Mouse (Mus musculus) limb, embryonic 15.5 days (tissue): ENCODE data around the gene Ovca2. TPM values are rescaled to one million over a fixed set of nuclear protein-coding genes. Genes with fewer than 3 reads are reported as not detected.
A peak's percentile ranks its signal among the peaks of the same experiment; 100 is the strongest.

ENCODE experiments used
- ATAC-seq: fragments of 200-750 bp; cut with Nextera tagmentation; 2 replicates; pipeline ENCODE4 v1.8.0; 2017; ENCODE audit warnings: low read depth, moderate TSS enrichment; ENCODE audit not compliant: insufficient number of reproducible peaks, low FRiP score, low TSS enrichment
- H3K27ac ChIP-seq: fragments of 300-500 bp; sonication (generic); 2 replicates; pipeline ENCODE4 v1.5.1; 2015; ENCODE audit warnings: moderate library complexity, mild to moderate bottlenecking, inconsistent platforms
- H3K27me3 ChIP-seq: fragments of 300-500 bp; sonication (generic); 2 replicates; pipeline ENCODE4 v1.6.1; 2015; ENCODE audit warnings: inconsistent platforms
- H3K36me3 ChIP-seq: fragments of 300-500 bp; sonication (generic); 2 replicates; pipeline ENCODE4 v1.6.1; 2015; ENCODE audit warnings: inconsistent platforms
- H3K4me1 ChIP-seq: fragments of 300-500 bp; sonication (generic); 2 replicates; pipeline ENCODE4 v1.6.1; 2015; ENCODE audit warnings: inconsistent platforms
- H3K4me2 ChIP-seq: fragments of 300-500 bp; sonication (generic); 2 replicates; pipeline ENCODE4 v1.6.1; 2015; ENCODE audit warnings: mild to moderate bottlenecking, inconsistent platforms
- H3K4me3 ChIP-seq: fragments of 300-500 bp; sonication (generic); 2 replicates; pipeline ENCODE4 v1.5.1; 2015; ENCODE audit warnings: mild to moderate bottlenecking, inconsistent platforms
- H3K9ac ChIP-seq: fragments of 300-500 bp; sonication (generic); 2 replicates; pipeline ENCODE4 v1.6.1; 2015; ENCODE audit warnings: inconsistent platforms
- H3K9me3 ChIP-seq: fragments of 300-500 bp; sonication (generic); 2 replicates; pipeline ENCODE4 v1.6.1; 2016; ENCODE audit warnings: inconsistent platforms
- WGBS: fragments of 180-500 bp; shearing (Covaris S2); methylation state at CpG from one replicate; pipeline ENCODE4 v1.1.7; 2015; 5-methylcytosine and 5-hydroxymethylcytosine counted together
- polyA plus RNA-seq: library from polyadenylated mRNA; unstranded; fragments of >200 nt; fragmentation: Nextera tagmentation; extraction: Ambion mirVana; gene quantifications from 2 replicates; pipeline ENCODE4 v1.2.1, GENCODE M21; 2015

Ovca2 gene
- polyA plus RNA-seq, 1 experiment from 2014 or later = 23.3 TPM

GRCm38 (mm10) chr11:75167643-75168589 lies 10.7 kb downstream of the Ovca2 start:
- peak overlapping the region; percentile 65 for H3K9ac ChIP-seq
- H3K27ac ChIP-seq = peak overlapping the region; percentile 92
- peaks cover 79% of the 10 kb centered on the region for H3K27me3 ChIP-seq
- peaks cover 92% of the 10 kb centered on the region for H3K4me1 ChIP-seq
- H3K36me3 ChIP-seq = peaks cover 26% of the 10 kb centered on the region
- H3K9me3 ChIP-seq = no peaks in the 10 kb centered on the region
- WGBS = 7% methylated on average over 55 of the region's 63 CpGs
- ATAC-seq = no peak
- peak overlapping the region; percentile 71 for H3K4me3 ChIP-seq
- H3K4me2 ChIP-seq = peak overlapping the region; percentile 93

- H3K9ac ChIP-seq = peak overlapping the region; percentile 65
- H3K27me3 ChIP-seq = peaks cover 70% of the 10 kb centered on the region
- WGBS = 7% methylated on average over 68 of the region's 68 CpGs
- peak overlapping the region; percentile 93 for H3K4me2 ChIP-seq
- no peaks in the 10 kb centered on the region for H3K9me3 ChIP-seq
- ATAC-seq = no peak
- peaks cover 34% of the 10 kb centered on the region for H3K36me3 ChIP-seq
- peaks cover 89% of the 10 kb centered on the region for H3K4me1 ChIP-seq
- H3K27ac ChIP-seq = peak overlapping the region; percentile 92
- peak overlapping the region; percentile 71 for H3K4me3 ChIP-seq
Observed at GRCm38 (mm10) chr11:75166861-75167642, 11.6 kb downstream of the Ovca2 start.

- Histone ChIP-seq H3K27me3 (peaks cover 63% of the 10 kb centered on the region), H3K4me2 (peak overlapping the region; percentile 93), H3K27ac (peak overlapping the region; percentile 92), H3K4me3 (peak overlapping the region; percentile 71), H3K9me3 (no peaks in the 10 kb centered on the region), H3K4me1 (peaks cover 88% of the 10 kb centered on the region), H3K9ac (peak overlapping the region; percentile 65), H3K36me3 (peaks cover 40% of the 10 kb centered on the region)
- no peak for ATAC-seq
- 12% methylated on average over 55 of the region's 55 CpGs for WGBS
Observed at GRCm38 (mm10) chr11:75166193-75166842, 12.3 kb downstream of the Ovca2 start.

- no peak for ATAC-seq
- H3K9ac ChIP-seq = peak overlapping the region; percentile 65
- H3K27ac ChIP-seq = peak overlapping the region; percentile 92
- H3K4me1 ChIP-seq = peaks cover 85% of the 10 kb centered on the region
- WGBS = 9% methylated on average over 54 of the region's 54 CpGs
- peak overlapping the region; percentile 93 for H3K4me2 ChIP-seq
- no peaks in the 10 kb centered on the region for H3K9me3 ChIP-seq
- peaks cover 47% of the 10 kb centered on the region for H3K36me3 ChIP-seq
- peaks cover 56% of the 10 kb centered on the region for H3K27me3 ChIP-seq
- H3K4me3 ChIP-seq = peak overlapping the region; percentile 71
Observed at GRCm38 (mm10) chr11:75165441-75166192, 13.0 kb downstream of the Ovca2 start.

GRCm38 (mm10) chr11:75164750-75165149 lies 13.9 kb downstream of the Ovca2 start:
- Histone ChIP-seq H3K27me3 (peaks cover 47% of the 10 kb centered on the region), H3K4me3 (peak overlapping the region; percentile 71), H3K36me3 (peaks cover 56% of the 10 kb centered on the region), H3K27ac (peak overlapping the region; percentile 92; the same call in 1 of the 2 replicates), H3K4me2 (peak overlapping the region; percentile 93), H3K9ac (no peak overlapping the region), H3K4me1 (peaks cover 77% of the 10 kb centered on the region), H3K9me3 (no peaks in the 10 kb centered on the region)
- ATAC-seq = no peak
- WGBS = 20% methylated on average over 14 of the region's 15 CpGs

GRCm38 (mm10) chr11:75164051-75164450 lies 14.6 kb downstream of the Ovca2 start:
- no peaks in the 10 kb centered on the region for H3K9me3 ChIP-seq
- no peak for ATAC-seq
- peaks cover 73% of the 10 kb centered on the region for H3K4me1 ChIP-seq
- 76% methylated on average over 2 of the region's 2 CpGs for WGBS
- H3K9ac ChIP-seq = no peak overlapping the region
- peak overlapping the region; percentile 71; the same call in 1 of the 2 replicates for H3K4me3 ChIP-seq
- peak overlapping the region; percentile 14; the same call in 1 of the 2 replicates for H3K27ac ChIP-seq
- H3K4me2 ChIP-seq = peak overlapping the region; percentile 93; the same call in 1 of the 2 replicates
- peaks cover 45% of the 10 kb centered on the region for H3K27me3 ChIP-seq
- peaks cover 62% of the 10 kb centered on the region for H3K36me3 ChIP-seq

- H3K27ac ChIP-seq = peak overlapping the region; percentile 14
- WGBS = 73% methylated on average over 6 of the region's 6 CpGs
- H3K4me2 ChIP-seq = no peak overlapping the region
- peaks cover 72% of the 10 kb centered on the region for H3K4me1 ChIP-seq
- peaks cover 45% of the 10 kb centered on the region for H3K27me3 ChIP-seq
- no peak for ATAC-seq
- peaks cover 64% of the 10 kb centered on the region for H3K36me3 ChIP-seq
- 0 out of 2 replicates have a peak overlapping the region, but pooled peaks have one; percentile 14 for H3K9ac ChIP-seq
- H3K4me3 ChIP-seq = no peak overlapping the region
- H3K9me3 ChIP-seq = no peaks in the 10 kb centered on the region
Observed at GRCm38 (mm10) chr11:75163379-75163778, 15.3 kb downstream of the Ovca2 start.

GRCm38 (mm10) chr11:75162591-75163080 lies 16.0 kb downstream of the Ovca2 start:
- H3K4me3 ChIP-seq = no peak overlapping the region
- 86% methylated on average over 12 of the region's 12 CpGs for WGBS
- no peaks in the 10 kb centered on the region for H3K9me3 ChIP-seq
- 0 out of 2 replicates have a peak overlapping the region, but pooled peaks have one; percentile 14 for H3K9ac ChIP-seq
- peaks cover 64% of the 10 kb centered on the region for H3K36me3 ChIP-seq
- peak overlapping the region; percentile 33; the same call in 1 of the 2 replicates for H3K27ac ChIP-seq
- peaks cover 69% of the 10 kb centered on the region for H3K4me1 ChIP-seq
- H3K27me3 ChIP-seq = peaks cover 41% of the 10 kb centered on the region
- no peak for ATAC-seq
- no peak overlapping the region for H3K4me2 ChIP-seq

- no peak overlapping the region for H3K4me3 ChIP-seq
- H3K9ac ChIP-seq = 0 out of 2 replicates have a peak overlapping the region, but pooled peaks have one; percentile 0
- 59% methylated on average over 4 of the region's 4 CpGs for WGBS
- ATAC-seq = no peak
- H3K27me3 ChIP-seq = peaks cover 30% of the 10 kb centered on the region
- H3K4me1 ChIP-seq = peaks cover 68% of the 10 kb centered on the region
- peak overlapping the region; percentile 33 for H3K27ac ChIP-seq
- no peak overlapping the region for H3K4me2 ChIP-seq
- H3K36me3 ChIP-seq = peaks cover 64% of the 10 kb centered on the region
- H3K9me3 ChIP-seq = no peaks in the 10 kb centered on the region
Observed at GRCm38 (mm10) chr11:75161417-75162008, 17.1 kb downstream of the Ovca2 start.

GRCm38 (mm10) chr11:75160954-75161353 lies 17.7 kb downstream of the Ovca2 start:
- Histone ChIP-seq H3K4me2 (no peak overlapping the region), H3K9ac (0 out of 2 replicates have a peak overlapping the region, but pooled peaks have one; percentile 0), H3K4me1 (peaks cover 67% of the 10 kb centered on the region), H3K9me3 (no peaks in the 10 kb centered on the region), H3K4me3 (no peak overlapping the region), H3K27me3 (peaks cover 24% of the 10 kb centered on the region), H3K36me3 (peaks cover 59% of the 10 kb centered on the region), H3K27ac (peak overlapping the region; percentile 33)
- WGBS = 76% methylated on average over 7 of the region's 7 CpGs
- ATAC-seq = no peak
